Mouse (Mus musculus): ENCODE measurements around the gene Gm20388. TPM values are rescaled to one million over a fixed set of nuclear protein-coding genes. Genes with fewer than 3 reads are reported as not detected.

Gm20388 gene
- total RNA-seq, 2 experiments from 2014 or later: 10.3 to 10.6 TPM

DNA sequence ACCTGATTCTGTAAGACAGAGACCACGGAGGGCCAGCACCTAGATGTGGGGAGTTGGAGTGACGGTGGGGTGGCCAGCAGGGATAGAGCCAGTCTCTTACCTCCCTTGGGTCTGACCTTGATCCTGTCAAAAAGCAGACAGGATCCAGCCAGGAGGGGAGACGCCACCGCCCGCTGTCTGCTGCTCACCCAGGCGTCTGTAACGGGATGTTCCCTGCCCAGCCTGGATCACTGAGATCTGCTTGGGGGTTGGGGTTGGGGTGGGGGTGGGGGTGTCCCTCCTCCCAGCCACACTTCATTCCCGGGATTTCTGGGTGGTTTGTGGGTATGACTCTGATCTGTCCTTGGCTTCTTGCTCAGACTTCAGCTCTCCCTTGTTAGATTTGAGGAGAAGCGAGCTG lies 91.7 kb downstream of the Gm20388 start:
- no peak for DNase-seq (ENCODE audit: low spot score in 2 of 2)
- intact Hi-C loops (cut with DNase I): no loop called here

DNA sequence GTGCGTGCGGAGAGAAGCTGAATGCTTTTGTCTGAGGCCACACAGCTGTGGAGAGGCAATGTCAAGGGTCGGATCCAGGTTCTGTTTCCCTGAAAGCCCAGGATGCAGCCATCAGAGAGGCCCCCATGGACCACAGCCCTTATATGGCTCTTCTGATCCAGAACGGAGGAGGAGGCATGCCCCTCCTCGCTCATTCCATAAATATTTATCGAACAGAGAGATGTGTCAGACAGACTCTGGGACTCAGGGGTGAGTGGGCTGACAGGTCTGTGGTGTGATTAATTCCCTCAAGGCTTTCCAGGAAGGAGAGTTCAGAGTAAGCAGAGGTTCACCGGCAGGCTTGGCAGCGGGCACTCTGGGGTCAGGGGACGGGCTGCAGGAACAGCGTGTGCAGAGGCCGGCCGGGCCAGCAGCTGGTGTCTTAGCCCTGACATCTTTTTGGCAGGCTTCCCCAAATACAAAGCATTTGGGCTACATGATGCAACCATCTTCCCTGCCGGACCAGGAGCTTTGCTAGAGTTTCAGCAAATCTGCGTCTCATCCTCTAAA lies 93.6 kb downstream of the Gm20388 start:
- intact Hi-C loops (cut with DNase I): no loop called here
- no peak for DNase-seq (ENCODE audit: low spot score in 2 of 2)

DNA sequence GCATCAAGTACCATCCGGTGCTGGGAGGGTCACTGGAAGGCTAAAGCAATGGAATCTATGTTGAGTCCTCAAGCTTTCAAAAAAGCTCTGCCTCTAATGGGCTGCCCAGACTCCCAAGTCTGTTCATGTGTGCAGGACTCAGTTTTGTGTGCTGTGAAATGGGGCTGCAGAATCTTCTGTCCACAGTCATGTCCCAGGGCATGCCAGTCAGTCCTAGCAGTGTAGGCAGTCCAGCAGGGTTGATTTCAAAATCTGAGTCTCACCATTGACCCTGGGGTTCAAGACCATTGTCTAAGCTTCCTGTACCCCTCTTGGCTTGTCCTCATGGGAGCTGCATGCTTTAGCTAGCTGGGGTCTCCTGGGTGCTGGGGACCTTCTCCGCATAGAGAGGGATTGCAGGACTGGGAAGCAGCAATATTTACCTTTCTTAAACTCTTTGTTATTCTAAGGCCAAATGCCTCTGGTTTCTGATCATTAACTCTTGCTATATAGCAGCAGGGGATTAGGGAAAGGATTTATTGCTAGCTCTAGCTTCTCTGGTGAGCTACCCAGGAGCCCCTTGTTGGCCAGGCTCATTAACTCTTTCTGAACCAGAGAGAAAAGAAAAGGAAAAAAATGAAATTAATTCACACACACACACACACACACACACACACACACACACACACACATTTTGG lies 94.2 kb downstream of the Gm20388 start:
- no peak for DNase-seq (ENCODE audit: low spot score in 2 of 2)
- intact Hi-C loops (cut with DNase I): no loop called here

DNA sequence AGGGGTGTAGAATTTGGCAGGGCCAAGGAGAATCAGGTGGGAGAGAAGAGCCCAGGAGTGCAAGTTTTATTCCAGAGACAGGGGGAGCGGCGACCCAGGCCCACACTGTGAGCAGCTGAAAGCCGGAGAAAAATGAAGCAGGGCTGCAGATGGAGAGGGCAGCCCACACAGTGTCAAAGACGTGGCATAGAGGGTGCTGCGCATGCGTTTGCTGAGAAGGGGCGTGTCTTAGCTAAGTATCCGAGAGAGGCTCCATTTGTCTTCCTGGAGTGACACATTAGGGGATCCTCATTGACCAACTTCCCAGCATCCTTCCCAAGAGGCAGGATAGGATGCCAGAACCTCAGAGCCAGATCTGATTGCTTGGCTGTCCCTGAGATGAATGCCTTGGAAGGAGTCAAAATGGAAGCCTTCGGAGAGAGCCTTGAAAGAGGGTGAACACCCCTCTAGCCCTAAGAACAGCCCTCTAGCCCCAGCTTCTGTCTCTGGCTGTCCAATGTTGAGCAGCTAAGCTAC lies 96.1 kb downstream of the Gm20388 start:
- intact Hi-C loops (cut with DNase I): no loop called here

DNA sequence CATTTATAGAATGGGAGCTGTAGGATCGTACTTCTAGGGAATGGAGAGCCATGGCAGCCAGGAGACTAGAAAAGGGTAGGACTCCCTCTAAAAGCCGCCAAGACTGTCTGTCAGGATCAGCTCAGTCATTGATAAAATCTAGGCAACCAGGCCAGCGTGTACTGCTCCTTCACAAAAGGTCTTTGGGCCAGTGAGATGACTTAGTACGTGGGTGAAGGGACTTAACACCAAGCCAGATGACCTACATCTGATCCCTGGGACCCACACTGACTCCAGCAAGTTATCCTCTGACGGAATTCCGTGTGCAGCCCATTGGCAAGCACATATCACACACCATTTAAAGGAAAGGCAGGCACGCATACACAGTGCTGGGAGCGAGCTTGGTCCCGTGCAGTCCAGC lies 96.5 kb downstream of the Gm20388 start:
- intact Hi-C loops (cut with DNase I): no loop called here
- DNase-seq (ENCODE audit: low spot score in 2 of 2): no peak

More for the DNA sequence above, 96.1 kb downstream of the Gm20388 start:
- no peak for DNase-seq (ENCODE audit: low spot score in 2 of 2)

DNA sequence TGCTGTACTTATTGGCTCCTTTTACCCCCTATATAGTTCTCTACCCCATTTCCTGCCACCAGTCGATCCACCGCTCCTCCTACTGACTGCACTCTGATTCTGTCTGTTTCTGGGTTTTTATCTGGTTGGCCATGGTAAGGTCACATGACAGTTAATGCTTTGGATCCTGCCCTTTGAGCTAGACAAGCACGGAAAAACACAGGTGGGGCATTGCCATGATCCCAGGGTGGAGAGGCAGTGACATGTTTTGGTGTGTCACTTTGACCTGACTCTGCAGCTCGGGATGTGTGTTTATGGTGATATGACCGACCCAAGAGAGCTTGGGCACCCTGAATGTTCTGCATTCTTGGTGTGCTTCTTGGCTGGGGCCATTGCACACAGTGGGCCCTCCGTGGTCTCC lies 98.6 kb downstream of the Gm20388 start:
- intact Hi-C loops (cut with DNase I): no loop called here
- no peak for DNase-seq (ENCODE audit: low spot score in 2 of 2)

DNA sequence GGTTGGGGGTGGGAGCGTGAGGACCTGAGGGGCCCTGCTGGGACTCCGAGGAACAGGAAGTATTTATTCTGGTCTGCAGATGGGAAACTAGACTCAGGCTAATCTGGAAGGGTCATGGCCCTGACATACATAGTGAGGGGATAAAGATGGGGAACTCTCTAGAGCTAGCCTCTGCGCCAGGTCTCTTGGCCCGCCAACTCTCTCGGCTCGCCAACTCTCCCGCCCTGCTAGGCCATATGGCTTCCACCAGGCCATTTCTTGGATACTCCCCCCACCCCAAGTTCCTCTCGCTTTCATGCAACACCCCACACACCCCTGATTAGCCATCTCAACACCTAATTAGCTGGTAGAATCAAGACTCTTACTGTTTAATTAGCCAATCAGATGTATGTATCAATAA lies 101.8 kb downstream of the Gm20388 start:
- intact Hi-C loops (cut with DNase I): no loop called here

DNA sequence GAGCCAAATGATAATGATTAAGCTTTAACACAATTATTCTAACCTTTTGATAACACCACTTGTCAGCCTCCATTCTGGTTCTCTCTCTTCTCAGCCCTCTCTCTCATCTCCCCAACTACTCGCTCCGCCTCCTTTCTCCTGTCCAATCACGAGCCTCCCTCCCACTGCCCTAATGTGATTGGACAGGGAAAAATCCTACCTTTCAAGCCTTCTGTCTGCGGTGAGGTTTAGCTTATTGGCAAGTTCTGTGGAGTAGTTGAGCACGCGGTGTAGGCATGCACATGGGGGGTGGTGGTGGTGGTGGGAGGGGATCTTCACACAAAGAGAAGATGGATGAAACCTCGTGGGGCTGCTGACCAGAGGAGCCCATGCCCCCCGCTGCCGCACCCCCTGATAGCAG lies 102.3 kb downstream of the Gm20388 start:
- intact Hi-C loops (cut with DNase I): no loop called here
- DNase-seq (ENCODE audit: low spot score in 2 of 2): no peak

More for the DNA sequence above, 101.8 kb downstream of the Gm20388 start:
- DNase-seq (ENCODE audit: low spot score in 2 of 2): no peak

DNA sequence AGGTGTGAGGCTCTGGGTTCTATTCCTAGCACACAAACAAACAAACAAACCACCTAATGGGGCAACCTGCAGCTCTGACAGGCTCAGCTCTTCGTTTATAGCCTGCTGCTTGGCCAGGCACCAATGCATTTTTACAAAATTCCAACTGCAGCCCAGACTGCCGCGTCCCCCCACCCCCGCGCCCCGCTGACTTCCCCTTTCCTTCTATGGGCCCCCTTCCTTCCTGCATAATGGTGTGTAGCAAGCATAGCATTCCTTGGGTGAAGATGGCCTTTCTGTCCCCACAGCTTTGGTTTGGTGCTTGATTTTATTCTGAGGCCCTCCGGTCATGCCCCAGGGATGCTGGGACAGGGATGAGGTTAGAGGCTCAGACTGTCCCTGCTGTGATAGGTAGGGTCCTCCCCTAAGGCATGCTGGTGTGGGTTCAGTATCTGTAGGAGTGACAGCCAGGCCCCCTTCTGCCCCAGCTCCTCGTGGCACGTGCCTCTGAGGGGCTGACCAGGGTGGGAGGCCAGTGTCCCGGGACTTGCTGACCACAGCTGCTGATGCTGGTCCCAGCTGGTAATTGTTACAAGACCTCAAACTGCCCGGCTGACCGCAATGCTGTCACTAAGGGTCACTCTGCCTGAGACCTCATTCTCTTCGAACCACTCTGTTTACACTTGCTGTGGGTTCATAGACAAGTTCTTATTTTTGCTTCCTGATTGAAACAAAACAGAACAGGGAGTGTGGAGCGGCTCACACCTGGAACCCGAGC lies 103.8 kb downstream of the Gm20388 start:
- no peak for DNase-seq (ENCODE audit: low spot score in 2 of 2)
- intact Hi-C loops (cut with DNase I): no loop called here

DNA sequence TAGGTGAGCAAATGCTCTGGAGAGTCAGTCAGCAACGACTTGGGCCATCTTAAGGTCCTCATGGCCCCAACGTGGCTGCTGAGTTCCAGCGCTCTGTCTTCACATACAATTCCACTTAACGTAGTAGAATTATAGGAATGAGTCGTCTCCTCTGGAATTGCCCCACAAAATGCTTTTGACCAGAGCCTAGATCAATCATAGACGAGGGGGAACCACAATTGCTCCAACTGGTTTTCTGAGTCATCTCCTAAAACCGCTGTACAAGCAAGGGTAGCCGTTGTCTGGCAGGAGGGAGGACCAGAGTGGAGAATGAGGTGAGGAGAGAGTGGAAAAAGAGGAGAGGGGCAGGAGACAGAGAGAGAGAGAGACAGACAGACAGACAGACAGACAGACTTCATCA lies 105.3 kb downstream of the Gm20388 start:
- intact Hi-C loops (cut with DNase I): no loop called here
- DNase-seq (ENCODE audit: low spot score in 2 of 2): no peak

DNA sequence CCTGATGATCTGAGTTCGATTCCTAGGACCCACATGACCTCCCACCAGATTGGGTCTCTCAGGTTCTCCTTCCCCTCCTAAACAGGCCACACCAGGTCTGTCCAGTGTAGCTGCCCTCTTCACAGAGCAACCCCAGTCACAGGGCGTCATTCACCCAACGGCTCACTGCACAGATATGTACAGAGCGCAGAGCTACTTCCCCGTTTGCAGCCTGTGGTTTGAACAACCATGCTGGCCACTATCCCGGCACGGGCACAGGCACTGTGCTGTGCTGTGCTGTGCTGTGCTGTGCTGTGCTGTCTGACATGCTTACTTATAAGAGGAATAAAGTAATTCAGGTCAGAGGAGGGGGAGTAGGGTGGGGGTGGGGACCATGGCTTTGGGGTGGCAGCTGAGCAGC lies 105.8 kb downstream of the Gm20388 start:
- DNase-seq (ENCODE audit: low spot score in 2 of 2): no peak
- intact Hi-C loops (cut with DNase I): no loop called here

DNA sequence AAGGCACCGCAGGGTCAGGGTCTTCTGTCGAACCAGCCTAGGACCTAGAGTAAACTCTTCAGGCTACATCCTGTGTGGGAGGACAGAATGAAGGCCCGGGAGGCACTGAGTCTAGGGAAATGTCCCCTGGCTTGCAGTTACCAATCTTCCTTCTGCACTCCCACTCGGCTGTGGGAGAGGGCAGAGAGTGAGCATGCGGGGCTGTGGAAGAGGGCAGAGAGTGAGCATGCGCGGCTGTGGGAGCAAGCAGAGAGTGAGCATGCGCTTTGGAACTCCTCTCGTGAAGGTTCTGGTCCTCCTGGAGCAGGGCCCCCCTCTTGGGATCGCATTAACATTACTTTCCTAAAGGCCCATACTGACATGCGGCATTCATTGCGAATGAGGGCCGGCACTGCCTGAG lies 106.7 kb downstream of the Gm20388 start:
- DNase-seq (ENCODE audit: low spot score in 2 of 2): no peak
- intact Hi-C loops (cut with DNase I): no loop called here

DNA sequence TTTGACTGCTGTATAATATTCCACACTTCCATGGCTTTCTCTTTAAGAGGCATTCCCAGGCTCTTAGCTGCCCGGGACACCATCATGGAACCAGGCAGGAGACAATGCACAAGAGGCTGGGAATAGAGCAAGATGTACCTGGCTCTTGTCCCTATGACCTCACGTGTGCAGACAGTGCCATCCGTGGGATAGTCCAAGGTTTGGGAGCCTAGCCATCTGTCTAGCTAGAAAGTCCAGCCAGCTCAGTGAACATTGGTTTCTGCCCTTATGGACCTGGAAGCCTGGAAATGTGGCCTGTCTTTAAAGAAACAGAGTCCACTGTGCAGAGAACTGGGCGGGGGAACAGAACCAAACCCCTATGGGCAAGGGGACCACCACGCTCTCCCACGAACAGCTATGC lies 107.1 kb downstream of the Gm20388 start:
- no peak for DNase-seq (ENCODE audit: low spot score in 2 of 2)
- intact Hi-C loops (cut with DNase I): no loop called here

DNA sequence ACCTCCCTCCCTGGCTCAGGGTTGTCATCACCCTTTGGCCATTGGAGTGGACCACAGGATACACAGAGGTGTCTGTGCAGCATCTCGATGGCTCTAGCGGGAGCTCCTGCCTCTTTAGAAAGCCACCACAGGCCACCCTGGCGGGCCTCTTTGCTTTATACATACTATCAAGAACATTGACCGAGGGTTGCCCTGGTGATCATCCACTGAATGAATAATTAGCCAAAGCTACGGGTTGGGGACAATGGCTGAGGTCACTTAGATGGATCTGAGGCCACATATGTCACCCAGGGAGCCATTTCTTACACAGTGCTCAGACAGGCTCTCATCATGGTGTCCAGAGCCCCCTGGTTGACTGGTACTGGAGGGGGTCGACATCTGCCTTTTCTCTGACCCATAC lies 107.7 kb downstream of the Gm20388 start:
- intact Hi-C loops (cut with DNase I): no loop called here
- DNase-seq (ENCODE audit: low spot score in 2 of 2): no peak

DNA sequence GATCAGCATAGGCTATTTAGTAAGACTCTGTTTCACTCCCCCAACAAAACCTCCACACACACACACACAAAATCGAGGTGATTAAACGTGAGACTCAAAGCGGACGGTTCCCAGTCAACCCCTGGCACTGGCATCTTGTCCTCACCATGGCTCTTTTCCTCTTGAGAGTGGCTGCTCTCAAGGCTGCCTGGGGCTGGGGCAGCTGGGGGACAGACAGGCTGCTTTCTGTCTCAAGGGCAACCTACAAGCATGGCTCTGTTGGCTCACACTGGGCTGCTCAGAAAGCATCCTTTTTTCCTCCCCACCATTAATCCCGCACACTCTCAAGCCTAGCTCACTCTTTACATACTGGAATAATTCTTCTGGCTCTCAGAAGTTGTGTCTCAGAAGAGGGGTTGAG lies 108.7 kb downstream of the Gm20388 start:
- no peak for DNase-seq (ENCODE audit: low spot score in 2 of 2)
- intact Hi-C loops (cut with DNase I): no loop called here

DNA sequence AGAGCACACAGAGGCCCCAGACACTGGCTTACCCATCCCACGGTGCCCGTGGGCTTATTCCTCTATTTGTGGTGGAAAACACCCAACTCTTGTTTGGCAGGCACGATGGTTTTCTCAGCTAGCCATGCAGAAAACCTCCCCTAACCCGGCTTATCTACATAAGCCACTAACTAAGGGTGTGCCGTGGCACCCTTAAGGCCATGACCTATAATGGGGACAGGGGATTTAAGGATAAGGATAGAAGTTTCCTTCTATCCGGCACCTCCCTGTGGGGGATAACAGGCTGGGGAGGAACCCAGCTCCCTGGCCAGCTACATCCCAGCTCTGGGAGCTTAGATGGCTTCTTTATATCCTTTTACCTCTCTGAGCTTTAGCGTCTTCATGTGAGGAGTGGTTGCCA lies 109.7 kb downstream of the Gm20388 start:
- no peak for DNase-seq (ENCODE audit: low spot score in 2 of 2)
- intact Hi-C loops (cut with DNase I): no loop called here

DNA sequence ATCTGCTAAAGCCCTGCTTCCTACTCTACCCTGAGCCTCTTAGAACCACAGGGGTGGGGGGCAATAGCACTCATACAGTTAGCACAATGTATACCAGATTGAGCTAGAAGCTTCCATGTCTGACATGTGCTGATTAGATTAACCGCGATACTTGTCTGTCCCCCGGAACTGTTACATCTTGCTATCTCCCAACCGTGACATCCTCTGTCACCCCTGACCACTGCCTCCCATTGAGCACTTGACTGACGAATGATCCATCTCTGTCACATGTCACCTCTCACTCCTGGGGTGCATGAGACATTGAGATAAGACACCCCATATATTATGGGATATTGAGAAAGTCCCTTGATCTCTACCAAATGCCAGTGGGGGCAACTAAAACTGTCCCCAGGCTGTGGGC lies 115.6 kb downstream of the Gm20388 start:
- DNase-seq (ENCODE audit: low spot score in 2 of 2): no peak
- intact Hi-C loops (cut with DNase I): no loop called here

DNA sequence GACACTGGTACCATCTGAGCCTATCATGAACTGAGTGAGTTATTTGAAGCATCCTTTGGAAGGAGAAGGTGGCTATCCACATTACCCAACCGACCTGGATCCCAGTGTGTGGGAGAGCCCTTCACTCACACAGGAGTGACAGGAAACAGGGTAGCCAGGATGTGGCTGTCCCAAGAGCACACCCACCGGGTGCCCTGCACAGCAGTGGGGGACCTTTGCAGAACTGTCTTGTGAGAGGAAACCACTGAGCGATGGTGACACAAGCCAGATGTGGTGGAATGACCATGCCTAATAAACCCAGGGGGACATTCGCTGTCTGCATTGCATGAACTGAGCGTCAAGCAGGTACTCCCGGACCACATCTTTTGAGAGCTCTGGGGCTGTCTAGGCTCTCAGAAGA lies 116.3 kb downstream of the Gm20388 start:
- intact Hi-C loops (cut with DNase I): no loop called here
- DNase-seq (ENCODE audit: low spot score in 2 of 2): no peak

DNA sequence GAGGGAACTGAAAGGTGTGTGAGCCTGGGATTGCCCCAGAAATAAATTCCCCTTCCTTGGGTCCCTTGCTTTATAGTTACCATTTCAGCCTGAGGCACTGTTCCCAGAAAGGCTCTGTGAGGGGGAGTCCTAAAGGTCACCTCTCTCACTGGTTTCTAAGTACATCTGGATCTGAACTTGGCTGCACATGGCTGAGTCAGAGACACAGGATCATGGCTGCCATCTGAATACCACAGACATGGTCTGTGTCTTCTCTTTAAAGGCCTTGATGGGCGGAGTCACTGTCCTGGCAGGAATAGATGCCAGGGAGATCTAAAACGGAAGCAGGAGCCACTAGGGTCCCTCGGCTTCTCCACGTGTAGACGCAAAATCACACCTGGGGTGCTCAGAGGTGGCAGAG lies 119.8 kb downstream of the Gm20388 start:
- intact Hi-C loops (cut with DNase I): no loop called here

DNA sequence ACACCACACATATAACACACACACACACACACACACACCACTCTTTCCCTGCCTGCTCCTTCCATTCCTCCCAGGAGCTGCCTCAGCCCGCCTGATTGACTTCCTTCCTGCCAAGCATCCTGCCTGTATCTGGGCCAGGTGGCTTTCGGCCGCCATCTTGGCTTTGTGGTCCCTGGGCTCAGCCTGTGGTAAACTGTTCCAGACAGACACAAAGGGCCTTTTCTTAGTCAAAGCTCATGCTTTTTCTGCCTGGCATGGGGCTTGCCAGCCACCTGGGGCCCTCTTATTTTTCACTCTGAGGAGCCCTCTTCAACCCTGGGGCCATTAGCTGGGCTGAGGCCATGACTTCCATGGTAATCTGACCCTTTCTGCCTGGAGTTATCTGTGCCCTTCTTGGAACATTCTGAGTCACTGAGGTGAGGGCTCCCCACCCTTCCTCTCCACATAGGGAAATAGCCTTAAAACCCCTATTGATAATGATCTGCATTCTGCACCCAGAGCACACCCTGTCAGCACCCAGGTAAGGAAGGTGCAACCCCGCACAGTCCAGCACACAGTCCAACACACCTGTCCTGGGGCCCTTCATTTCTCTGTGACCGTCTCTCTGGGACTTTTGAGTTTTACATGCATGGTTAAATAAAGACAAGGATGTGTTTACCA lies 122.0 kb downstream of the Gm20388 start:
- intact Hi-C loops (cut with DNase I): no loop called here

More for the DNA sequence above, 119.8 kb downstream of the Gm20388 start:
- no peak for DNase-seq (ENCODE audit: low spot score in 2 of 2)

More for the DNA sequence above, 122.0 kb downstream of the Gm20388 start:
- DNase-seq (ENCODE audit: low spot score in 2 of 2): no peak
